Mouse (Mus musculus) large intestine, adult 2 months (tissue): Measurements from ENCODE around the gene Rsrp1. TPM values are rescaled to one million over a fixed set of nuclear protein-coding genes. Genes with fewer than 3 reads are reported as not detected.
A peak's percentile ranks its signal among the peaks of the same experiment; 100 is the strongest.
"Not testable (repeated sequence)": the region's sequence is repeated elsewhere in the genome, so short reads cannot be mapped to it uniquely, and the experiment has no call there.

Source experiments
- DNase-seq: peaks from one replicate; pipeline ENCODE4 v3.0.0-alpha.2; 2012; ENCODE audit warnings: low read depth, low spot score
- WGBS: fragments of 180-500 bp; shearing (Covaris S2); methylation state at CpG from one replicate; pipeline ENCODE4 v1.1.7; 2018; 5-methylcytosine and 5-hydroxymethylcytosine counted together
- polyA plus RNA-seq: library from polyadenylated mRNA; depleted of rRNA; stranded (reverse); fragments of >200 nt; gene quantifications from 2 replicates; pipeline ENCODE4 v1.2.3, GENCODE M21; 2012; rRNA removed

Rsrp1 gene
- 221 and 379 TPM in 2 replicates for polyA plus RNA-seq

GRCm38 (mm10) chr4:134923258-134924018 is at the start of gene Rsrp1:
TSS of gene Rsrp1 (plus strand) at chr4:134923592.
- DNase-seq, result peak; percentile 88
- WGBS, result under 1% methylated on average over 64 of the region's 64 CpGs

- no peak for DNase-seq
- WGBS, result 71% methylated on average over 9 of the region's 9 CpGs
Observed at GRCm38 (mm10) chr4:134876171-134876570, 47.2 kb upstream of the Rsrp1 start.

- DNase-seq, result no peak
- 5% methylated on average over 17 of the region's 17 CpGs for WGBS
Observed at GRCm38 (mm10) chr4:134879410-134879981, 43.9 kb upstream of the Rsrp1 start.

GRCm38 (mm10) chr4:134880041-134880440 is 43.4 kb upstream of the Rsrp1 start:
- WGBS, result 45% methylated on average over 6 of the region's 6 CpGs
- DNase-seq, result no peak

GRCm38 (mm10) chr4:134883266-134883665 is 40.1 kb upstream of the Rsrp1 start:
- no peak for DNase-seq
- 22% methylated on average over 7 of the region's 7 CpGs for whole genome bisulfite sequencing

DNA sequence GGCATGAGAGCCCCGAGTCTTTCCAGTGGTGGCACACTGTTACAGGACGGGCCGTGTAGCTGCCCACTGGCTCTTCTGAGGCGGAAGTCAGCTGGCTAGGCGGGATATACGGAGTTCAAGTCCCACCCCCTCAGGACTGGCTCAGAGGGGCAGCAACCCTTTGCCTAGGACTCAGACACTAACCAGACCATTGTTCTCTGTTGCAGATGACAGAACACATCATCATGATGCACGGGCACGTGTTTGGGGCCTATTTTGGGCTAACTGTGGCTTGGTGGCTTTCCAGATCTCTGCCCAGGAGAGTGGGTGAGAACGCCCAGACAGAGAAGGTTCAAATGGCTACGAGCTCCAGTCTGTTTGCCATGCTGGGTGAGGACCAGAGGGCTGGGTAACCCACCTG is 39.6 kb upstream of the Rsrp1 start:
- DNase-seq, result no peak
- 80% methylated on average over 10 of the region's 10 CpGs for WGBS

GRCm38 (mm10) chr4:134884364-134884763 is 39.0 kb upstream of the Rsrp1 start:
- WGBS, result 91% methylated on average over 4 of the region's 4 CpGs
- DNase-seq, result no peak

DNA sequence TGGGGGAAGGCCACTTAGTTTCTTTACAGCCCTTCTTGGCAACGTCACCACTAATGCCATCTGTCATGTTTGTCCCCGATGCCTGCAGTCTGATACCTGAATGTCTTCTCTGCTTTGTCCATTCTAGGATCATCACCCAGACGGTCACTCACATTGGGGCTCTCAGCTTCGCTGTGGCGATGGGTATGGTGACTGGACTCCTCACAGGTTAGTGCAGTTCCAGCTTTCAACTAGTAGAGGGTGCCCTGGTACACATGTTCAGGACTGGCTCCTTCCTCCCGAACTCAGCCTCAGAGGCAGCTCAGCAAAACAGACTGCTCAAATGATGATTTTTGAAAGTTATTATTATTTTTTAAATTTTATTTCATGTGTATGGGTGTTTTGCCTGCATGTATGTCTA is 31.3 kb upstream of the Rsrp1 start:
- WGBS, result 61% methylated on average over 6 of the region's 6 CpGs
- no peak for DNase-seq

DNA sequence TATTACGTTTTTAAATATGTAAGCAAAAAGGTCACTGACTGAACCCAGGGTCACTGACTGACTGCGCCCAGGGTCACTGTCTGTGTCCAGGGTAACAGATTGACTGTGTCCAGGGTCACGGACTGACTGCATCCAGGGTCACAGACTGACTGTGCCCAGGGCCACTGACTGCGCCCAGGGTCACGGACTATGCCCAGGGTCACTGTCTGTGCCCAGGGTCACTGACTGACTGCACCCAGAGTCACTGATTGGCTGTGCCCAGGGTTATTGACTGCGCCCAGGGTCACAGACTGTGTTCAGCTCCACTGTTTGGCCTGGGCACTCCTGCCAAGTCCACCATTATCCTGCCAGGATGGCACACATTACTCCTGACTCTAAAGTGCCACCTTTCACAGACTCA is 26.1 kb upstream of the Rsrp1 start:
- no peak for DNase-seq
- 94% methylated on average over 6 of the region's 6 CpGs for WGBS

DNA sequence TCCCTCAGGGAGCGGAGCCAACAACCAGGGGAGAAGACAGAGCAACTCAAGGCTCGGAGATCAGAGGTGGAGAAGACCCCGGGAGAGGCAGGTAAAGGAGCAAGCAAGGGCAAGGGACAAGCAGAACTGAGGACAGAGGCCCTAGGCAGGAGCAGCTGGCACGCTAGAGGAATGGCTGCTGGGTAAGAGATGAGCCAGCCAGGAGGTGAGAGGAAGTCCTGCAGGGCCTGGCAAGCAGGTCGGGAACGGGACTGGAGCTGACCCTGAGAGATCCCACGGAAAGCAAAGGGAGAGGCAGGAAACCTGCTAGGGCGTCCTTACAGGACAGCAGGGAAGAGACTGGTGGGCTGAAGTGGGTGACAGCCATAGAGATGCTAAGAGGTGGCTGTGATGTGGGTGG is 22.3 kb upstream of the Rsrp1 start:
- WGBS, result 96% methylated on average over 8 of the region's 8 CpGs
- DNase-seq, result no peak

DNA sequence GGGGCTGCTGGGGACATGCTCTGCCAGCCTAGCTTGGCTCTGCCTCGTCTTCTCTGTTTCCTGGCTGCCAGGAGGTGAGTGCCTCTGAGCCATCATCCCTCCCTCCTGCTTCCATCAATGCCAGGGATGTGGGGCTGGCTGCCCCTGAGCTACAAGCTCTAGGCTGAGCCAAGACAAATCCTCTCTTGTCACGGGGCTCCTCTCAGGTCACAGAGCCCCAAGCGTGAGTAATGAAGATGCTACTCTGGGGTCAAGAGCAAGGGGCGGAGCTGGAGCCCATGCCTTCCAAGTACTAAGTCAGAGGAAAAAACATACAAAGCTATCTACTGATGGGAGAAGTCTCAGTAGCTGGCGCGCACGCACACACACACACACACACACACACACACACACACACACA is 20.3 kb upstream of the Rsrp1 start:
- DNase-seq, result no peak
- 84% methylated on average over 7 of the region's 7 CpGs for WGBS

DNA sequence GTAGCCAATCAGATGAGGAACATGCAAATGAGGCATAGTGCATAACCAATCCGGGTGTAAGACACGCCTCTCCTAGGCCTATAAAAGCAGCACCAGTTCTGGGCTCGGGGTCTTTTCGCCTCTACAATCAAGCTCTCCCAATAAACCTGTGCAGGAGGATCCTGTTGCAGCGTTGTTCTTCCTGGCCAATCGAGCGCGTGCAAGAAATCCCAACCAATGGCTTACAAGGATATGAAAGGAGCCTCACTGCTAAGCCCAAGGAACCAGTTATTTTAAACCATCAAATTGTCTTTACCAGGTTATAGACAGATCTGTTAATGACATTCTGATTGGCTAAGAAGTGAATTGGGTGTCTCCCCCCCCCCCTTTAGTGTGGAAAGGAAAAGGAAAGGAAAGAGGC is 12.0 kb upstream of the Rsrp1 start:
- 98% methylated on average over 8 of the region's 8 CpGs for WGBS
- DNase-seq, result not testable (repeated sequence)

GRCm38 (mm10) chr4:134913413-134913812 is 10.0 kb upstream of the Rsrp1 start:
- DNase-seq, result no peak
- 33% methylated on average over 3 of the region's 3 CpGs for WGBS

DNA sequence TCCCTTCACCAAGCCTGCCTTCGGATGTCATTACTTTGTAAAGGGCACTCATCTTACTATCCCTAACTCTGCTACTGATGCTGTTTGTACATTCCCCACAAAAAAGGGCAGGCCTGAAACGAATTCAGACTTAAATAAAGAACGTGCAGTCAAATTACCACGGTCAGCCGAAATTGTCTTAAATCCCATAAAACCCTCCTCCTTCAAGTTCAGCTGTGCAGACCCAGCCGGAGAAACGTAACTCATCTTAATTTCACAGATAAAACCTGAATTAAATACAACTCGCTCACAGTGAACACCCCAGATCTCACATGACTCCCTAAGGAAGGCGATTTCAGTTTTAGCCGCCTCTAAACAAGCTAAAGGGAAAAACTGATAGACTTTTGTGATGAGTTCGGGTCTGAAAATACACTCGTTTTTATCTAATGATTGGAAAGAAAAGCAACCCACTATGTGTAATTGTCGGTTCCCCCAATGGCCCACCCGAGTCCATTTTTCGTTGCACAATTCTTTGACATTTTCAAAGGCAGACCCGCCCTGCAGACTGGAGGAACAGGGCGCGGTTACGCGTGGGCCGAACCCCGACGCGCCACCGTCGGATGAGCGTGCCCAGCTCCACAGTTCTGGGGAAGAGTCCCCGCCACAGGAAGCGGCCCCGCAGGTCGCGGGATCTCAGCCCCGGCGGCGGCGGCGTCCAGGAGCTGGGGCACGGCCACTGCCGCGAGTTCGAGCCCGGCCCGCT is 9.1 kb upstream of the Rsrp1 start:
- WGBS, result 1% methylated on average over 43 of the region's 43 CpGs
- no peak for DNase-seq

GRCm38 (mm10) chr4:134914864-134915209 is 8.6 kb upstream of the Rsrp1 start, which contains the start of gene Tmem50a:
TSS of gene Tmem50a (minus strand) at chr4:134915024.
- peak; percentile 87 for DNase-seq
- WGBS, result under 1% methylated on average over 25 of the region's 25 CpGs

GRCm38 (mm10) chr4:134915223-134916050 is 8.0 kb upstream of the Rsrp1 start:
- no peak for DNase-seq
- WGBS, result 56% methylated on average over 14 of the region's 14 CpGs

DNA sequence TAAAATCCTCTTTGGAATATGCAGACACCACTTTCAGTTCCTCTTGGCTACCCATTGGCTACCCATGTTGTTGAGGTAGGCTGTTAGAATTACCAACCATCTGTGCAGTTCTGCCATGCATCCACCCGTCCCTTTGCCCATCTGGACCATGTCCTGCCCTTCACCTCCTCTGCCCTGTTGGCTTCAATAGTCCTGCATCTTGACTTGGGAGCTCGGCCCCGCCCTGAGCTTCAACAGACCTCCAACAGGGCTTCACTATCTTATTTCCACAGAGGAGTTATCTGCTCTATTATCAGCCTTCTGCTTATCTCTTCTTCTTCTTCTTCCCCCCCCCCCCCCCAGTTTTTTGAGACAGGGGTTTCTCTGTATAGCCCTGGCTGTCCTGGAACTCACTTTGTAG is 6.2 kb upstream of the Rsrp1 start:
- DNase-seq, result no peak
- 70% methylated on average over 3 of the region's 3 CpGs for WGBS

GRCm38 (mm10) chr4:134918381-134918780 is 5.0 kb upstream of the Rsrp1 start:
- 4% methylated on average over 7 of the region's 7 CpGs for WGBS
- no peak for DNase-seq

DNA sequence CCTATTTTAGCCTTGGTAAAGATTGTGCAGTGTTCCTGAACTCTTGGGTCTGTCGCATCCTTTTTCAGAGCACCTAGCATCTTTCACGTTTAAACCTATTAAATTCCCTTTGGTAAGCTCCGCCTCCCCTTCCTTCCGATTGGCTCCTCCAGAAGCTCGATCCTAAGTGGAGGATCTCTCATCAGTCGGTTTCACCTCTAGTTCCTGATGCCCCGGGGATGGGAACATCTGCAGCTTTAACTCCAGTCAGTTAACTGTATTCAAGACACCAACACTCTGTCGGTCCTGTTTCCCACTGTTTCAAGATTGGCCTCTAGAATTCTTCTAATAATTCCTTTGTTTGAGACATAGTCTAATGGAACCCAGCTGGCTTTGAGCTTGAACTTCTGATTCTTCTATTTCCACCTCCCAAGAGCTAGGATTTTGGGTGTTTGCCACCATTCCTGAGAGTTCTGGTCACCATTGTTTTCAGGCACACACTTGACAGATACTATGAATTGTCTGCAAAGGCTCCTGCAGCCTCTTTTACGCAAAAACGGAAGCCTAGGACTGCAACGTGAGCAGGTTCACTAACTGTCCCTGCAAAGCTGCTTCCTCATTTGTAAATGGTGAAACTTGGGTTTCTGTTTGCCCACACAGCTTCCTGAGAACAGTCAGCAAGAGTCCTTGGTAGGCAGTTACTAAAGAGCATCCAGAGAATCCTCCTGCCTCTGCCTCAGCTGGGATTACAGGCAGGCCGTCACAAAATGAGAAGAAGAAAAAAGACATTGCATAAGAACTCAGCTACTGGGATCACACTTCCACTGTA is 3.5 kb upstream of the Rsrp1 start:
- 47% methylated on average over 12 of the region's 12 CpGs for WGBS

More for the DNA sequence above, 3.5 kb upstream of the Rsrp1 start:
- no peak for DNase-seq
